Mouse (Mus musculus) E14TG2a.4 (cell line): Measurements from ENCODE around the gene Zfpm1.

ENCODE experiments used
- CTCF ChIP-seq: conservative IDR thresholded peaks from 2 replicates; pipeline ENCODE4 v1.5.1; 2014; ENCODE audit warnings: low read length
- NANOG ChIP-seq: IDR thresholded peaks from 2 replicates; pipeline ENCODE4 v1.6.1; 2014; ENCODE audit warnings: borderline replicate concordance, low read length, mixed read lengths
- POU5F1 ChIP-seq: IDR thresholded peaks from 2 replicates; pipeline ENCODE4 v1.6.1; 2014; ENCODE audit warnings: low read length, borderline replicate concordance

- TF ChIP-seq CTCF (no peak), POU5F1 (no peak), NANOG (no peak)
These were observed 59.8 kb downstream of the Zfpm1 start for GRCm38 (mm10) chr8:122341790-122342189.
